Mouse (Mus musculus): Measurements from ENCODE around the gene Tmpo. TPM values are rescaled to one million over a fixed set of nuclear protein-coding genes. Genes with fewer than 3 reads are reported as not detected.

Tmpo gene
- polyA plus RNA-seq, 2 experiments = 111 to 116 TPM

DNA sequence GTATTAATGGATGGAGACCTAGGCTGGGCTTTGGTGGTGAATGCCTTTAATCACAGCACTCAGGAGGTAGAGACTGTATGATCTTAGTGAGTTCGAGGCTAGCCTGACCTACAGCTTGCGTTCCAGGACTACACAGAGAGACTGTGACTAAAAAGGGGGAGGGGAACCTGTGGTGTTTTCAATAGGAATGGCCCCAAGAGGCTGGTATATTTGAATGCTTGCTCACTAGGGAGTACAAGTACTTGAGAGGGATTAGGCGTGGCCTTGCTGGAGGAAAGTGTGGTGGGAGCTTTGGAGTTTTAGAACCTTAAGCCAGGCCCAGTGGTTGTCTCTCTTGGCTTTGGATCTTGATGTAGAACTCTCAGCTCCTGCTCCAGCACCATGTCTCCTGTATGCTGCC, 50.3 kb downstream of the Tmpo start:
- no peaks in the 10 kb centered on the region for H3K27me3 ChIP-seq (ENCODE audit: control insufficient read depth, insufficient read depth, low read length)
- no peak overlapping the region for H3K4me2 ChIP-seq (ENCODE audit: low read depth)
- peaks cover 0 to 9% of the 10 kb centered on the region in 2 experiments; a peak in 3 of 4 replicates for H3K4me1 ChIP-seq (replicated peaks; ENCODE audit: control insufficient read depth in 2 of 2, insufficient read depth in 2 of 2, low read length in 1 of 2)
- no peak for ATAC-seq (ENCODE audit: insufficient read depth)
- no peak for TF ChIP-seq EP300 (IDR thresholded peaks at IDR 0.05; ENCODE audit: low read depth)
- H3K9me3 ChIP-seq (ENCODE audit: control insufficient read depth, low read length) = no peaks in the 10 kb centered on the region
- H3K36me3 ChIP-seq (replicated peaks; ENCODE audit: control insufficient read depth, insufficient read depth, low read depth) = no peaks in the 10 kb centered on the region
- H3K4me3 ChIP-seq (ENCODE audit: insufficient read depth in 1 of 2, low read depth in 2 of 2, low read length in 2 of 2) = no peak overlapping the region
- no peak for DNase-seq (ENCODE audit: low read depth in 3 of 3, low spot score in 3 of 3)
- no peak overlapping the region for H3K9ac ChIP-seq (replicated peaks)
- 81% methylated on average over 3 of the region's 3 CpGs for WGBS (ENCODE audit: insufficient replicate concordance)
- H3K27ac ChIP-seq = no peak overlapping the region

DNA sequence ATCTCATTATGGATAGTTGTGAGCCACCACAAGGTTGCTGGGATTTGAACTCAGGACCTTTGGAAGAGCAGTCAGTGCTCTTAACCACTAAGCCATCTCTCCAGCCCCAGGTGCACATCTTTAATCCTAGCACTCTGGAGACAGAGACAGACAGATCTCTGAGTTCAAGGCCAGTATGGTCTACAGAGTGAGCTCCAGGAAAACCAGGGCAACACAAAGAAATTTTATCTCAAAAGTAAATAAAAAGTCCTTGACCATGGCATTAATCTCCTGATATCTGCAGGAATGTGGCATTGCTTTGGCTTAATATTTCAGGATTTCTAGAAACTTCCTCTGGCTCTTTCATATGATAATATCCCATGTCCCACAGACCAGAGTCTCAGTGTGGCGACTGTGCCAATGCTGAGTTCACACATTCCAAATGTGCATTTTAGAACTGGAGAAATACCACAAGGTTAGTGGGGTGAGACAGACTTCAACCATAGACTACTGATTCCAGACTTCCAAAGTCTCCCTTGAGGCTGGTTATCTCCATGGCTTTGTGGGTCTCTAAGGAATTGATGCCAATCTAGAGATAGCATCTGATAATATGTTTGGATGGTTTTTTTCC, 52.5 kb downstream of the Tmpo start:
- DNase-seq (ENCODE audit: low read depth in 3 of 3, low spot score in 3 of 3) (no peak), ATAC-seq (ENCODE audit: insufficient read depth) (no peak)
- TF ChIP-seq CTCF (IDR thresholded peaks at IDR 0.05; ENCODE audit: low read depth) (no peak), EP300 (IDR thresholded peaks at IDR 0.05; ENCODE audit: low read depth) (no peak)
- Histone ChIP-seq H3K27ac (no peak overlapping the region), H3K4me2 (ENCODE audit: low read depth) (no peak overlapping the region), H3K4me1 (replicated peaks; ENCODE audit: control insufficient read depth in 2 of 2, insufficient read depth in 2 of 2, low read length in 1 of 2) (peaks cover 5 to 12% of the 10 kb centered on the region in 2 experiments), H3K4me3 (ENCODE audit: insufficient read depth in 1 of 2, low read depth in 2 of 2, low read length in 2 of 2) (no peak overlapping the region), H3K9me3 (ENCODE audit: control insufficient read depth, low read length) (no peaks in the 10 kb centered on the region), H3K27me3 (ENCODE audit: control insufficient read depth, insufficient read depth, low read length) (no peaks in the 10 kb centered on the region), H3K9ac (replicated peaks) (no peak overlapping the region), H3K36me3 (replicated peaks; ENCODE audit: control insufficient read depth, insufficient read depth, low read depth) (no peaks in the 10 kb centered on the region)
- 66% methylated on average over 1 of the region's 1 CpGs for WGBS (ENCODE audit: insufficient replicate concordance)

DNA sequence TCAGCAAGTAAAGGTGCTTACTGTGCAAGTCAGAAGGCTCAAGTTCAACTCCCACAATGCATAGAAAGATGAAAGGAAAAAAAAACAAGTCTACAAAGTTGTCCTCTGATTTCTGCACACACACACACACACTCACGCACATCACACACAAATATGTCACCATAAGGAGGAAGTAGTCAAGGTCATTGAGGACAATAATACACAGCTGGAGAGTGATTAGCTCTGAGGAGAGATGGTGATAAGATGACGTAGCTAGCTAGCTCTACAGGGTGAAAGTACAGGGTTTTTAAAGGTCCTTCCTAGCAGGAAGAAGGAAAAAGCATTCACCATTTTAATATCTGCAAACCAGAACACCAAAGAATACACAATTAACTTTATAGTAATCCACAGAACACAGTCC, 53.7 kb downstream of the Tmpo start:
- DNase-seq (ENCODE audit: low read depth in 3 of 3, low spot score in 3 of 3) (no peak), ATAC-seq (ENCODE audit: insufficient read depth) (no peak)
- H3K27ac ChIP-seq = no peak overlapping the region
- H3K4me3 ChIP-seq (ENCODE audit: insufficient read depth in 1 of 2, low read depth in 2 of 2, low read length in 2 of 2) = no peak overlapping the region
- H3K27me3 ChIP-seq (ENCODE audit: control insufficient read depth, insufficient read depth, low read length) = no peaks in the 10 kb centered on the region
- H3K4me2 ChIP-seq (ENCODE audit: low read depth) = no peak overlapping the region
- no peak overlapping the region for H3K9ac ChIP-seq (replicated peaks)
- TF ChIP-seq EP300 (IDR thresholded peaks at IDR 0.05; ENCODE audit: low read depth) (no peak), CTCF (IDR thresholded peaks at IDR 0.05; ENCODE audit: low read depth) (no peak)
- no peaks in the 10 kb centered on the region for H3K36me3 ChIP-seq (replicated peaks; ENCODE audit: control insufficient read depth, insufficient read depth, low read depth)
- H3K9me3 ChIP-seq (ENCODE audit: control insufficient read depth, low read length) = no peaks in the 10 kb centered on the region
- WGBS (ENCODE audit: insufficient replicate concordance) = 22% methylated on average over 2 of the region's 2 CpGs
- peaks cover 5 to 12% of the 10 kb centered on the region in 2 experiments for H3K4me1 ChIP-seq (replicated peaks; ENCODE audit: control insufficient read depth in 2 of 2, insufficient read depth in 2 of 2, low read length in 1 of 2)

DNA sequence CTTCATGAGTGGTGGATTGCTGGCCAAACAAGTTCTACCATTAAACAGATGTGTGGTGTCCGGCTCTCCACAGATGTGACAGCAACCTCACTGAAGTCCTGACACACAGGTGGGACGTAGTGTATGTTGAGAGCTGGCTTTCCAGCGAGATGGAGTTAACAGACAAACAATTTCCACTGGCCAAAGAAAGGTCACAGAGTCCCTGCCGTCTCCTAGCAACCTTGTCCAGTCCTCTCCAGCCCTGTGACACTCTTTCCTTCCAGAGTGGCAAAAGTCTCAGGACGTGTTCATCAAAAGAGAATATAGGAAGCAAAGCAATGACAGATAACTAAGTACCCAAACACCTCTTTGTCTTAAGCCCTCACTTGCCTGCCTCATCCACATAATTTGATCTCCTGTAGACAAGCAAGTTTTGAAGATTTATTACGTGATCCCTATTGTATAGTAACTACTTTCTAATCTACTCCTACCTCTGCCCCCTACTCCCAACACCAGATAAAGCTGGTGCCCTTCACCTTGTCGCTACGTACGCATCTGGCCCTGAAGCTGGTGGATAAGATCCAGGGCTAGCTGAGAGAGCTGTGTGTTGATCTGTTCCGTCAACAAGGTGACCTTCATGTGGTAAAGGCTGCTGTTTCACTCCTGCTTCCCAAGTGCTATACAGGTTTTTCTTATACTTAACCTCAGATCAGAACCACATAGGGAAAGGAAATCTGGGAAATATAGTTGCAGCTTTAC, 54.3 kb downstream of the Tmpo start:
- Histone ChIP-seq H3K36me3 (replicated peaks; ENCODE audit: control insufficient read depth, insufficient read depth, low read depth) (peaks cover 2% of the 10 kb centered on the region), H3K9ac (replicated peaks) (no peak overlapping the region), H3K27ac (no peak overlapping the region), H3K4me2 (ENCODE audit: low read depth) (no peak overlapping the region), H3K27me3 (ENCODE audit: control insufficient read depth, insufficient read depth, low read length) (no peaks in the 10 kb centered on the region), H3K4me3 (ENCODE audit: insufficient read depth in 1 of 2, low read depth in 2 of 2, low read length in 2 of 2) (no peak overlapping the region), H3K4me1 (replicated peaks; ENCODE audit: control insufficient read depth in 2 of 2, insufficient read depth in 2 of 2, low read length in 1 of 2) (peaks cover 7 to 16% of the 10 kb centered on the region in 2 experiments), H3K9me3 (ENCODE audit: control insufficient read depth, low read length) (no peaks in the 10 kb centered on the region)
- no peak for ATAC-seq (ENCODE audit: insufficient read depth)
- WGBS (ENCODE audit: insufficient replicate concordance) = 49% methylated on average over 10 of the region's 10 CpGs
- TF ChIP-seq EP300 (IDR thresholded peaks at IDR 0.05; ENCODE audit: low read depth) = no peak
- DNase-seq (ENCODE audit: low read depth in 3 of 3, low spot score in 3 of 3) = no peak
